Mouse (Mus musculus): ENCODE results near the gene Abcc9.

DNA sequence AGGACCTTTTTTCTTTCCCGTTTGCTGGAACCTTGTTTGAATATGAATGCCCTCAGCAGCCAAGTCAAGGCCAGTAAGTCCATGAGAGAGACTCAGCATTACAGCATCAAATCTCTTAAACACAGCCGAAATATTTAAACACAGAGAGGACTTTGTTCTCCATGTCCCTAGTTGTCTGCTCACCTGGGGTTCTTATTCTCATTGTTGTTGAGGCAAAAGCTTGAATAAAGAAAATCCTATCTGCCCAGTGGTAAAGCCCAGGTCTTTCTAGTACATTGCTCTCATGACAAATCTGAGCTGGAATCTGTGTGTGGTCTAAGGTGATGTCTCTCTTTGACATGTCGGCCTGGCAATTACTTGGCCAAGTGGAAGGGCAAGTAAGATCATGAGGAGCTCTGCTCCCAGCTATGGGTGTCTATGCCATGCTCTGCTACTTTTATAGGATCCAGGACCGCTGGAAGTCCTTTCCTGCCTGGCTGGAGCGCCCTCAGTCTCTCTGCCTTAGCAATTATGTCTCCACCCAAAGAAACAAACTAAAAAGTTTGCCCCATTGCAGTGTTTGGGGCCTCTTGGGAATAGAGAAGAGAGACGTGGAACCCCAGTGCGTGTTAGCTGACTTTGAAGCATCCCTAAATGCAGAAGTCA lies 133.3 kb downstream of the Abcc9 start:
- TF ChIP-seq CTCF (conservative IDR thresholded peaks at IDR 0.05; ENCODE audit: low read length) (no peak), POU5F1 (IDR thresholded peaks at IDR 0.05; ENCODE audit: borderline replicate concordance, low read length) (no peak)
